Mouse (Mus musculus): ENCODE data around the gene Aspscr1. TPM values are rescaled to one million over a fixed set of nuclear protein-coding genes. Genes with fewer than 3 reads are reported as not detected.

Gene Aspscr1
- polyA plus RNA-seq, 1 experiment = 42.8 TPM

DNA sequence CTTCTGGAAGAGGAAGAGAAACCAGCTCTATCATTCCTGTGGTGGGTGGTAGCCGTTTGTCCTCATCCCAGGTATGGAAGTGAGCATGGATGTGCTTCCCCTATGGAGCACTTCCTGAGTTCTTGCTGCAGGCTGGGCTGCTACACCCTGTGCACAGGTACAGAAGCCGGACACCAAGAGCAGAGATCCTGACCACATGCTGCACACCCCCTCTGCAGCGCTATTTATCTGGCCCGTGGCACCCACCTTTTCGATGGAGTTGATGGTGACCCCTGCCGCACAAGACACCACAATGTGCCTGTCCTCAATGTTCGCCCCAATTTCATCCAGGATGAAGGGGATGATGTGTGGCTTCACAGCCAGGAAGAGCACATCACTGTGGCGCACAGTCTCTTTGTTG is 30.9 kb upstream of the Aspscr1 start:
- TF ChIP-seq POLR2A (IDR thresholded peaks at IDR 0.05; ENCODE audit: borderline replicate concordance, low read depth, low read length) (no peak), CTCF (IDR thresholded peaks at IDR 0.05; ENCODE audit: low read depth, low read length) (no peak)
- peaks cover 22% of the 10 kb centered on the region for H3K4me1 ChIP-seq (ENCODE audit: control insufficient read depth, insufficient read depth, low read length)
- H3K4me3 ChIP-seq (ENCODE audit: insufficient read depth, low read length) = no peak overlapping the region
- no peak overlapping the region for H3K27ac ChIP-seq (ENCODE audit: insufficient read depth, low read depth, low read length)

DNA sequence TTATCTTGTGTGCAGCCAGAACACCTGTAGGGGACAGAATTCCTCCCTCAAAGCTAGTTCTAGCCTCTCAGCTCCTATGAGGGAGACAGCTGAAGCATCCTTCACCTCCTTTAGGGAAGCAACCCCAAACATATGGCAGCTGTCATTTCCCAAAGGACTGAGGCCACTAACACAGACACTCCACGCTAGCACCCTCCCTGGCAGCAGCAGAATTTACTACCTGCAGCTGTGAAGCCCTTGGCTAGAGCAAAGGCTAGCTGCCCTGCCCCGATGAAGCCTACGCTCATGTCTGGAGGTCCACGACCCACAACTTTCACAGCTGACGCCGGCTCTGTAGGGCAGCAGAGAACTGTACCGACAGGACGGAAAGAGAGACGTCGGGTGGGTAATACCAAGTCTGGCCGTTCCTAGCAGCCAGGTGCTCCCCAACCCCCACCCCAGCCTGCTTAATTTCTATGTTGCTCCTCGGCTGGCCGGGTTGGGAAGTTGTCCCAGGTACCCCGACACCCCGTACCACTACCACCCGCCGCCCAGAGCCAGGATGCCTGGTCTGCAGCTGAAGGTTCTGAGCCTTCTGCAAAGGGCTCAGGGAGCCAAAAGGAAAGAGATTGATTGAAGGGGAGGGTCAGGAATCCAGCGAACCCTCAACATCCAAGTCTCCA is 29.7 kb upstream of the Aspscr1 start:
- peaks cover 30% of the 10 kb centered on the region for H3K4me1 ChIP-seq (ENCODE audit: control insufficient read depth, insufficient read depth, low read length)
- peak overlapping the region; percentile 64 for H3K4me3 ChIP-seq (ENCODE audit: insufficient read depth, low read length)
- H3K27ac ChIP-seq (ENCODE audit: insufficient read depth, low read depth, low read length) = no peak overlapping the region
- TF ChIP-seq POLR2A (IDR thresholded peaks at IDR 0.05; ENCODE audit: borderline replicate concordance, low read depth, low read length) = no peak
- TF ChIP-seq CTCF (IDR thresholded peaks at IDR 0.05; ENCODE audit: low read depth, low read length) = no peak

DNA sequence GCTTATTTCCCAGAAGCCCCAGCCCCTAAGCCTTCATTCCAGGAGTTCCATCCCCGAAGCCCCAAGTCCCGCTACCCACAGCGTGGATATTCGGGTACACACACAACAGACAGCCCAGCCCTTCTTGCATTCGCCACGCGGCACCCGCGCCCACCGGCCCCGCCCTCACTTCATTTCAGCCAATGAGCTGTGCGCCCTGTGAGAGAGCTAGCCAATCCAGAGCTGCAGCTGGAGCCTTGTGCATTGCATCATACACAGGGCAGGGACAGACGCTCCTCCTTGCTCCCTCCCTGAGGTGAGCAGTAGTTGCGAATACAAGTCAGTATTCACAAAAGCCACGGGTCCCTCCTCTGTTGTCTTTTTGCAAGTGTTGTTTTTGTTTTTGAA is 29.2 kb upstream of the Aspscr1 start, which contains the start of gene Pycr1:
Pycr1 (minus strand) TSS at position 169 of the 387 bp plus-strand sequence.
- Histone ChIP-seq H3K4me1 (ENCODE audit: control insufficient read depth, insufficient read depth, low read length) (peaks cover 31% of the 10 kb centered on the region), H3K27ac (ENCODE audit: insufficient read depth, low read depth, low read length) (no peak within 1 kb of the TSS)

DNA sequence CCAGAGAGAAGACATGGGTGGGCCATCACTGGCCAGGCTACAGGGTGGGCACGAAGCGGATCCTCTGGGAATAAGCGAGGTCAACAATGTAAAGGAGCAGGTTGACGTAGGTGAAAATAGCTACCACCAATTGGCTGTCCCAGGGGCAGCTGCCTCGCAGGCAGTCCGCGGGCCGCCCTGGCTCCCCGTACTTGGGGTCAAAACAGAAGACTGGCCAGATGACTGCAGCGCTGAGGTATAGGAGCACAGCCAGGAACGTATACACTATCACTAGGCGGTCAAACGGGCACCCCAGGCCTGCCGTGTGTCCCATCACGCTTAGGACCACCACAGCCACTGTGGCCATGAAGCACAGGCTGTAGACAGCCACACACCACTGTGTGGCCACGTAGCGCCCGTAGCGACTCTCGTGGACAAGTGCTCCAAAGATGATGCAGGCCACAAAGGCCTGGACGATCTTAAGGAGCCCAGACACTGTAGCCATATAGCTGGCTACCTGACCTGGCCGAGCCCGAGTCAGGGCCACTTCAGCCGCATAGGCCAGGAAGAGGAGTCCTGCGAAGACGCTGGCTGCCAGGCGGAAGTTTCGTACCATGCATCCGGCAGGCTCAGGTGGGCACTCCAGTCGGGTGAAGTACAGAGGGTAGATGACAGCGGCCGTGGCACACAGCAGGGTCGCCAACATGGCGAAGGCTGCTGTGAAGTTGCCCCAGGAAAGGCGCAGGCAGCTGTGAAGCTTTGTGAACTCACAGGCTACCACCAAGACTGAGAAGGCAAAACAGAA is 25.5 kb upstream of the Aspscr1 start:
- TF ChIP-seq CTCF (IDR thresholded peaks at IDR 0.05; ENCODE audit: low read depth, low read length) = no peak
- no peak for TF ChIP-seq POLR2A (IDR thresholded peaks at IDR 0.05; ENCODE audit: borderline replicate concordance, low read depth, low read length)
- H3K4me1 ChIP-seq (ENCODE audit: control insufficient read depth, insufficient read depth, low read length) = peaks cover 33% of the 10 kb centered on the region
- H3K27ac ChIP-seq (ENCODE audit: insufficient read depth, low read depth, low read length) = peak overlapping the region; percentile 36
- H3K4me3 ChIP-seq (ENCODE audit: insufficient read depth, low read length) = peak overlapping the region; percentile 44; the same call in 1 of the 2 replicates

More for the DNA sequence above, 29.2 kb upstream of the Aspscr1 start, which contains the start of gene Pycr1:
- no peak for TF ChIP-seq POLR2A (IDR thresholded peaks at IDR 0.05; ENCODE audit: borderline replicate concordance, low read depth, low read length)
- H3K4me3 ChIP-seq (ENCODE audit: insufficient read depth, low read length) = peak within 1 kb of the TSS; percentile 64

DNA sequence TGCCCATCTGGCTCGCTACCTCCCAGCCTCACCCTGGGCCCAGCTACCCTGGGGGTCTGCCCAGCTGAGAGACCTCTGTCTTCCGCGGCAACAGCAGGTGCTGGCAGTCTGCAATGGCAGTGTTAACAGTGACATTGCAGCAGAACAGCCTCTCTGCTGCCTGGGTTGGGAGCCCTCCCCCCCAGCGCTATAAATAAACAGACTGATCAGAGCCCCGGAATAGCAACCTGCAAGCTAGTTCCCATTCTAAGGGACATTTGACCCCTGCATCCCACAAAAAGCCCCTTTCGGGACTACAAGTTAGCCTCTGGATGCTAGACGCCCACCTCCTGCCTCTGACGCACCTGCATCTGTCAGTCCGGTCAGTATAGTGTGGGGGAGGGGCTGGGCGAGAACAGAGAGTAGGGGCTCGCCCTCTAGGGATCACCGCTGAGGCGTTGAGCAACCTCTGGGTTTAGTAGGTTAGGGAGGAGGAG is 24.7 kb upstream of the Aspscr1 start, which contains the start of gene Myadml2:
Myadml2 (minus strand) TSS at position 158 of the 476 bp plus-strand sequence.
- TF ChIP-seq CTCF (IDR thresholded peaks at IDR 0.05; ENCODE audit: low read depth, low read length) = no peak
- no peak for TF ChIP-seq POLR2A (IDR thresholded peaks at IDR 0.05; ENCODE audit: borderline replicate concordance, low read depth, low read length)
- Histone ChIP-seq H3K4me3 (ENCODE audit: insufficient read depth, low read length) (peak within 1 kb of the TSS; percentile 44), H3K27ac (ENCODE audit: insufficient read depth, low read depth, low read length) (peak within 1 kb of the TSS; percentile 36), H3K4me1 (ENCODE audit: control insufficient read depth, insufficient read depth, low read length) (peaks cover 28% of the 10 kb centered on the region)

DNA sequence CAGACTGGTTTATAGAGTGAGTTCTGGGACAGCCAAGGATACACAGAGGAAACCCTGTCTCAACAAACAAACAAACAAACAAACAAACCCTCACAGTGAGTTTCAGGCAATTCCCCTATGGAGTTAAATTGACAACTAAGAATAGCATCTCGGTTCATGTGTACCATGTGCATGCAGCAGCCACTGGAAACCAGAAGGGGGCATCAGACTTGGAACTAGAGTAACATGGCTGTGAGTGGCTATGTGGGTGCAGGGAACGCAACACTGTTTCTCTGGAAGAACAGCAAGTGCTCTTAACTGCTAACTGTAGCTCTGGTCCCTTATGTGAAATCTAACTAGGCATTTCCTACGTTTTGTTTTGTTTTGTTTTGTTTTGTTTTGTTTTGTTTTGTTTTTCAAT is 20.9 kb upstream of the Aspscr1 start:
- Histone ChIP-seq H3K4me3 (ENCODE audit: insufficient read depth, low read length) (no peak overlapping the region), H3K4me1 (ENCODE audit: control insufficient read depth, insufficient read depth, low read length) (peaks cover 20% of the 10 kb centered on the region), H3K27ac (ENCODE audit: insufficient read depth, low read depth, low read length) (no peak overlapping the region)
- TF ChIP-seq CTCF (IDR thresholded peaks at IDR 0.05; ENCODE audit: low read depth, low read length) (no peak), POLR2A (IDR thresholded peaks at IDR 0.05; ENCODE audit: borderline replicate concordance, low read depth, low read length) (no peak)

DNA sequence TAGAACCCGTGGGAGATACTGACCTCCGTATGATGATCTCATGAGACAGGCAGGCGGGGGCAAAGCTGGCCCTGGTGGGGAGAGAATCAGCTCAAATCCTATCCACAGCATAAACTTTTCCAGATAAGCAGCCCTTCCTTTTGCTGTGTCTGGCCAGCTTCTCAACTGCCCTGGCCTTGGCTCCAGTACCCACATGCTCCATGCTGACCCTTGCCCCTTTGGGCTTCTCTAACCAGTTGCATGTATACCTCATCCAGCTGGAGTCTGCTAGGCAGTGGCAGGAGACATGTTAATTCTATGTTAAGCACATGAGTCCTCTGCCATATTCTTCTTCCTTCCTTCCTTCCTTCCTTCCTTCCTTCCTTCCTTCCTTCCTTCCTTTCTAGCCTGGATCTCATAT is 18.0 kb upstream of the Aspscr1 start:
- Histone ChIP-seq H3K4me3 (ENCODE audit: insufficient read depth, low read length) (no peak overlapping the region), H3K4me1 (ENCODE audit: control insufficient read depth, insufficient read depth, low read length) (no peaks in the 10 kb centered on the region), H3K27ac (ENCODE audit: insufficient read depth, low read depth, low read length) (no peak overlapping the region)
- TF ChIP-seq POLR2A (IDR thresholded peaks at IDR 0.05; ENCODE audit: borderline replicate concordance, low read depth, low read length) (no peak), CTCF (IDR thresholded peaks at IDR 0.05; ENCODE audit: low read depth, low read length) (no peak)

DNA sequence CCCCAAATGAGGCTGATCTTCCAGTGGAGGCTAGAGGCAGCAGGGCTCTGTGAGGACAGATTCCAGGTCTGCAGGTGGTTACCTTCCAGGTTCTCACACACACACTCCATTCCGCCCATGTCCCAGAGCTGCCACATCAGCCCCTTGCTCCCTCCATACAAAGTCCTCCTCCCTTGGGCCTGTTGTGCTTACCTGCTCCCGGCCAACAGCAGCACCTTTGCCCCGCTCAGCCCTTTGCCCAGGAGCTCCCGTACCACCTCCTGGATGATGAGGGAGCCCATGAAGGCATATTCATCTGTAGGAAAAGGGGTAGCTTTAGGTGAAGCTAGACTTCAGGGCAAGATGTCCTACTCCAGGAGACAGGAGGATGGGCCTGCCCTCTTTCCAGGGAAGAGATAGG is 15.5 kb upstream of the Aspscr1 start:
- Histone ChIP-seq H3K27ac (ENCODE audit: insufficient read depth, low read depth, low read length) (no peak overlapping the region), H3K4me1 (ENCODE audit: control insufficient read depth, insufficient read depth, low read length) (no peaks in the 10 kb centered on the region), H3K4me3 (ENCODE audit: insufficient read depth, low read length) (no peak overlapping the region)
- TF ChIP-seq POLR2A (IDR thresholded peaks at IDR 0.05; ENCODE audit: borderline replicate concordance, low read depth, low read length) (no peak), CTCF (IDR thresholded peaks at IDR 0.05; ENCODE audit: low read depth, low read length) (no peak)

DNA sequence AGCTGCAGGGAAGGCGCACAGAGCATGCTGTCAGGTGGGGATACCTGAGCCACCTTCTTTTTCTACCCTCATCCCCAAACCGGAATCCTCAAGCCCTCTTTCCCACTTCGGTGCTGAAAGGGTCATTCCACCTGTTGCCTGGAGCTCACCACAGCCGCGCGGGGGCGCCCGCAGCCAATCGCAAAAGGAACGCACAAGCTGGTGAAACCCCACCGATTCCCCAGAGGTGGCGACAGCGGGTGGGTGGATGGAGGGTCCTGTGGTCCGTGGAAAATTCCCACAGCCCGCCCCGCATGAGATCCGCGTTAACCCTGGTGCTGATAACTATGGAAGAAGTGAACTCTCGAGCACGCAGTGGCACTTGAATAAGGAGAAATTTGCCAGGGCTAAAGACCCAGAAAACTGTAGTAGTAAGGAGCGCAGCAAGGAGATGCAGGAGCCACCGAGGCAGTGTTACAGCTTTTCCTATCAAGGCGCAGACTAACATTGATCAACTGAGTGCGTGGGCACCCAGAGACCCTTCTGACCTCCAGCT is 13.8 kb upstream of the Aspscr1 start:
- no peaks in the 10 kb centered on the region for H3K4me1 ChIP-seq (ENCODE audit: control insufficient read depth, insufficient read depth, low read length)
- no peak overlapping the region for H3K27ac ChIP-seq (ENCODE audit: insufficient read depth, low read depth, low read length)
- no peak overlapping the region for H3K4me3 ChIP-seq (ENCODE audit: insufficient read depth, low read length)
- TF ChIP-seq CTCF (IDR thresholded peaks at IDR 0.05; ENCODE audit: low read depth, low read length) (peak; percentile 97), POLR2A (IDR thresholded peaks at IDR 0.05; ENCODE audit: borderline replicate concordance, low read depth, low read length) (no peak)
